Mouse (Mus musculus) activated CD4-positive, CD25-positive, alpha-beta regulatory T cell, adult 4 months (primary cell): Measurements from ENCODE around the gene Atp6v0e2. TPM values are rescaled to one million over a fixed set of nuclear protein-coding genes. Genes with fewer than 3 reads are reported as not detected.
A peak's percentile ranks its signal among the peaks of the same experiment; 100 is the strongest.

Experiments
- ATAC-seq: one replicate; pipeline ENCODE4 v1.8.0; 2017
- polyA plus RNA-seq, 2 experiments: library from polyadenylated mRNA; unstranded; fragments of 100-300 nt; shearing (Covaris generic); gene quantifications; one replicate each; pipeline ENCODE4 v1.2.1; 2017

The Atp6v0e2 gene
- polyA plus RNA-seq, 2 experiments from 2014 or later: not detected

- no peak for ATAC-seq
Measured at GRCm38 (mm10) chr6:48540721-48541120, 3.3 kb downstream of the Atp6v0e2 start.

GRCm38 (mm10) chr6:48541560-48542450 is 4.4 kb downstream of the Atp6v0e2 start:
- no peak for ATAC-seq

GRCm38 (mm10) chr6:48542631-48543030 is 5.2 kb downstream of the Atp6v0e2 start:
- ATAC-seq: no peak

GRCm38 (mm10) chr6:48545251-48545650 is 7.8 kb downstream of the Atp6v0e2 start:
- ATAC-seq: no peak

- ATAC-seq: no peak
Measured at GRCm38 (mm10) chr6:48546271-48546670, 8.9 kb downstream of the Atp6v0e2 start.

- ATAC-seq: no peak
Measured at GRCm38 (mm10) chr6:48546858-48547257, 9.4 kb downstream of the Atp6v0e2 start.

DNA sequence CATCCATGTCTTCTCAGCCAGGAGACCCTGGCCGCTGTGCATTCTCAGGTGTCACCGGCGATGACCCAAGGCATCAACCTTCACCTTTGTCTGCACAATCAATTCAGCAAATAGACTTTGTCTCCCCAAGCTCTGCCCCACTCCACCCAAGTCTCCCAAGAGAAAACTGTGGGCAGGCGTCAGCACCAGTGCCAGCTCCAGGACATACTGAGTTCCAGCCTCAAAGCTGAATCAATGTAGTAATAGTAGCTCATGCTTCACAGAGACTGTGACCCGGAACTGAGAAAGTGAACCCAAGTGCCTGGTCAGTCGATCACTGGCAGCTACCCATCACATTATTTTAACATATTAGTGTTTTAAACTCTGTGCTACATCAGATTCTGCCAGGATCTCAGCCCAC is 10.9 kb downstream of the Atp6v0e2 start:
- ATAC-seq: no peak

GRCm38 (mm10) chr6:48552918-48553317 is 15.5 kb downstream of the Atp6v0e2 start:
- no peak for ATAC-seq

DNA sequence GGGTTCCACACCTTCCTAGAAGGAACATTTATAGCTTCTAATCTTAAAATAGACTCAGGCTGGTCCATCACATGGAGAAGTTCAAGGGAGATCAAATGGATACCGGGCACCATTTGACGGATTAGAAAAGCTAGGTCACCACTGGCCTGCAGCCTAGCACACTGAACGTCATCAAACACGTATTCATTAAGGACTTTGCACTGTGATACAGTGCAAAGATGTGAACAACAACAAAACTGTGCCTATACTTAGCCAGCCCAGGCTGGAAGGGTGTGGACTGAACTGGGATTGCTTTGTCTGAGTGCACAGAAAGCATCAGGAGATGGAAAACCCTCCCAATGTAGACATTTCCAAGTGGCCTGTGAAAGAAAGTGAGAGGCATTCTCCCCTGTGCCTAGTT is 16.4 kb downstream of the Atp6v0e2 start:
- ATAC-seq: no peak

- ATAC-seq: peak; percentile 96
Measured at GRCm38 (mm10) chr6:48554280-48555103, 17.1 kb downstream of the Atp6v0e2 start, which contains the start of gene Lrrc61. Gene Lrrc61, plus strand, starts transcription at chr6:48554796.

DNA sequence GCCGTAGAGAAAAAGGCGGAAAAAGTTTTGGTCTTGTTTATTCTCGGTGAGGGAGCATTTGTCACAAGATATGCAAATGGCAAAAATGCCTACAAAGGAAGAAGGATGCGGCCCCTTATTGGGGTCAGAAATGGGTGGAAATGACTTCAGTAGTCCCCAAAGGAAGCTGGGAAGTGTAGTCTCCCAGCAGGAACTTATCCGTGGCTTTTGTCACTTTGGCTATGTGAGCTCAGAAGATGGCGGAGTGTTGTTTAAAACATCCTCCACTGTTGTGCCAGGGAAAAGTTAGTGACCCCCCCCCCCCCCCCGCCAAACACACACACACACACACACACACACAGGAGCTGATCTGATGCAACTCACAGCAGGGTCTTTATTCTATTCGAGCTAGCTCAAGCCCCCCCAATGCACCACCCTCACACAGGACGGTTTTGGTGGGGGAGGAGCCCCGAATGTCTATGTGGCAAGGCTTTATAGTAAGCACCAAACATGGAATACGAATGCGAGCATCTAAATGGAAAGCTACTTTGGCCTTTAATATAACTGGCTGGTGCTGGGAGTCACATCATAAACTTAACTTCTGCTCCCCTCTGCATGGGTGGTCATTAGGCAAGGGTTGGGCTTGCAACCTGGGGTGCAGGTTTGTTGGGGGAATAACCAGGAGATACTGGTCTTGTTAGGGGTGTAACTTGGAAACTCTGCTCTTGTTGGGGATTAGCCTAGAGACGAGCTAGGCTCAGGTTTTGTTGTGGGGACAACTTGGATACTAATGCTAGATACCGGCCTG is 17.9 kb downstream of the Atp6v0e2 start:
- ATAC-seq: peak; percentile 8

- no peak for ATAC-seq
Measured at GRCm38 (mm10) chr6:48555956-48556355, 18.5 kb downstream of the Atp6v0e2 start.

DNA sequence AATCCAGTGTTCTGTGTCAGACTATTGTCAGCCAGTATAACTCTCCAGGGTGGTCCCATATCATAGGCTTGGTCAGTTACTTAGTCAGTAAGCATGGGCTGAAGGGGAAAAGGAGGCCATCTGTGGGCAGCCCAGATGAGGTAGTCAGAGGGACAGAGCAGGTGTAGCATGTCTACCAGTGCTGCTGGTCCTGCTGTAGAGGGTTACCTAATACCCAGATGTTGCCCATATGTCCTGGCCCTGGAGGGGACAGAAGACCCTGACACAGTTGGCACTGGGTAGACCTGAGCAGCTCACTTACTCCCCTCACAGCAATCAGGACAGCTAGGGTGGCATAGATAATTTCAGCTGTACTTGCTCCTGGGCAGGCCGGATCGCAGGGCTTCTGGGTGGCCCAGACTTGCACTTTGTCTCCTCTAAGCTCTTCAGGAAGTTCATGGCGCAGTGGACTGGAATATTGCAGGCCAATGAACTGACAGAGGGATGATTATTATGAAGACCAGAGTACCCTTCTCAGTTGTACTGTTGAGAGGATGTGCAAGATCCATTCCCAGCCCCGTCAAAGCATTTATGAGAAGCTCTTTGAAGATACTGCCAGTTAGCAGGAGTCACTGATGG is 28.4 kb downstream of the Atp6v0e2 start:
- no peak for ATAC-seq

DNA sequence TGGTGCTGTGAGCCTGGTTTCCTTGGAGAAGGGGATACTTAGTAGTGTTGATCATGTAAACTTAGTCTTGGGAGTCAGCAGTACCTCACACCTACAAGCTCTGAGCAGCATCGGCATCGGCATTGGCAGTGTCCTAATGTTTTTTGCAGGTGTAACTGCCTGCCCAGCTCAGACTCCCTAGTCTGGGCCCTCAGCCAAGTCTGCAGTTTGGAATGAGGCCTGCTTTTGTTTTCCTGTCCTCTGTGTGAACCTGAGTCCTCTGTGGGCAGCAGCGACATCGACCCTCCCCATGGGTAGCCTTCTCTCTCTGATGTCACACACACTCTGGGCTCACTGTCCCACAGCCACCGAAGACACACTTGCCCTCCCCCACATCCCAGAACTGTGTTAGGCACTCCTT is 28.9 kb downstream of the Atp6v0e2 start:
- ATAC-seq: no peak

- no peak for ATAC-seq
Measured at GRCm38 (mm10) chr6:48568036-48568984, 30.9 kb downstream of the Atp6v0e2 start.

DNA sequence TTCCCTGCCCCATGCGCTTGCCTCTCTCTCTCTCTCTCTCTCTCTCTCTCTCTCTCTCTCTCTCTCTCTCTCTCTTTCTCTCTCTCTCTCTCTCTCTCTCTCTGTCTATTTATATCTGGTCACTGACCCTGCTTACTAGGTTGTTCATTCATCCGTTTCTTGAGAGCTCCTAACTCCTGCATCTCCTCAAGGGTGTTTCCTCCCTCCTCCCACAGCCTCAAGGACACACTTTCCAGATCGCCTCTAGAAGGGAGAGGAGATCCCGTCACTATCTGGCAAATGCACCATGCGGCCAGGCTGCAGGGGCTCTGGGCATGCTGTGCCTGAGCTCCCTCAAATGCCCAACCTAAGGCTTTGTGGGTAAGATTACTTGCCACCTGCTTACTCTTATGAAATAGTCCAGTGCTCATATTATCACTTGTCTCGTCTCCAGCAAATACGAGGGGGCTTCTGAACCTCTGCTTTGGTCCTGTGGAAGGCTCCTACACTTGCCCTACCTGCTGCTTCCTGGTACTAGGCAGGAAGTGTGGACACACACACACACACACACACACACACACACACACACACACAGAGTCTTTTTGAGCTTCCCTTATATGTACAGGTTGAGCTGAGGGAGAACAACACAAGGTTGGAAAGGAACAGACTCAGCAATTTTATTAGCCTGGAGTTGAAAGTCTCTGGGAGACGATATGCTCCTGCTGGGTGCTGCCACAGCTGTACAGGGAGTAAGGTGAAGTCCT is 31.8 kb downstream of the Atp6v0e2 start:
- peak; percentile 32 for ATAC-seq

DNA sequence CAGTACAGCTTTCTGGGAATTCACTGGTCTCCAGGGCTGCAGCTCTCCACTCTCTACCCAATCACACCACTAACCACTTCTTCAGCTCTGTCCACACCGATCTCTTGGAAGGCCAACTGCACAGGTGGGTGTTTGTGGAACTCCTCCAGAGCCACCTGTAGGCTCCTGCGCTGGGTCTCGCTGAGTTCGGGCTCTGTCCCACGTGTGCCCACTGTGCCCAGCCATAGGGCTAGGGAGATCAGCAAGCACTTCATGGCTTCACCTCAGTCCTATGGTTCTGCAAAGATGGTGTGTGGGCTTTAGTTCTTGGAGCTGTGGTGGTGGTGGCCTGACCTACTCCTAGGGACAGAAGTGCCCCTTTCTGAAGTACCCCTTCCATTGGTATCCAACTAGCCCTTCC is 34.6 kb downstream of the Atp6v0e2 start:
- ATAC-seq: no peak

- ATAC-seq: no peak
Measured at GRCm38 (mm10) chr6:48572572-48573061, 35.2 kb downstream of the Atp6v0e2 start, which contains the start of gene Rarres2. Gene Rarres2, minus strand, starts transcription at chr6:48572789.

DNA sequence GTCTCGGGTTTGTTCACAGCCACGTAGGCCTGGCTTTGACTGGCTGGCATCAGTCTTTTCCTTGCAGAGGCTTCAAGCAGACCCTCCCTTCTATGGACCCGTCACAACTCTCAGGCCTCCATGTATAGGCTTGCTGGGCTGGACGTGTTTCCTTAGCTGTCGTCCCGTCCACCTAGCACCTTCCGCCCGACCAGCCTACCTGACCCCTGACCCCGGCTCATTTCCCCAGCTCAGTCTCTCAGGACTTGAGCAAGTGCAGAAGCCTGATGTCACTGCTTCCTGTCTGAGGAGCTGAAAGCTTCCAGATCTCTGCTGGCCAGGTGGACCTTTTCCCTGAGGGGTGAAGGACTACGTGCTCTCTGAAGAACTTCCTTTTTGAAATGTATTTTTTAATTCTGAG is 35.9 kb downstream of the Atp6v0e2 start:
- ATAC-seq: no peak

DNA sequence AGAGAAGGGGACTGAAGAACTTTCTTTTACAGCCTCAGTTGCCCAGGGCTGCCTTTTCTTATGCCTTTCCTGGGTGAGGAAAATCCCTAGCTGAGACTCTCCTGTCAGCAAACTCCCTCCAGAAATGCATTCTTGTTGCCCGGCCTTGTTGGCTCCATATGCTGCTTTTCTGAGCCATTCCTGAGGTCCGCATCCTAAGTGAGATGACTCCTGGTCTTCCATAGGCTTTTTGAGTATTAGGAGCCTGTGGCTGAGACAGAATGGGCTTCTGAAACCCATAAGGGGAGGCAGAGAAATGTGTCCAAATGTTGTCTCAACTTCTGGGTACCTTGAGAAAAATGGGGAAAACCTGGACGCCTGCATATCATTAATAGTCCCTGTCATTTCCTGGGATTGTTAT is 36.6 kb downstream of the Atp6v0e2 start:
- no peak for ATAC-seq
